Mouse (Mus musculus): ENCODE measurements at regions not wholly inside any gene's neighbourhood (a gene's known extent, or its start where the extent isn't known, plus 50 kb on each side); places are given as distances from the start of the nearest gene placed in this dataset.
A peak's percentile ranks its signal among the peaks of the same experiment; 100 is the strongest.

DNA sequence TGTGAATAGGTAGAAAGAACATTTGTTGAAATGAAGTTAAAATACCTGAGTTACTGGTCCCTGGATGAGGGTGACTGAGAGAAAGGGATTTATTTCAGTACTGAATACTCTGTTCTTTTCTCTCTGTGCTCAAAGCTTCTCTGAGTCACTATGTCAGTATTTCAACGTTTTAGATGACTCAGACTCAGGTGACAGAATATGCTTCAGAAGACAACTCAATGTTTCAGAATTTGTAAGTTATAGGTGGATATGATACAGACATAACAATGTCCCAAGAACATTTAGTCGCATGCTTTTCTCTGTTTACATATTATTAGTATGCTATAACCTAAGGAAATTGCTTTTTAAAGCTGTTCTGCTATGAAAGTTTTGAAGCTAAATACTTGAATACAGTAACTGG, 1069.5 kb downstream of the Adgrl3 start:
- H3K27me3 ChIP-seq (ENCODE audit: control insufficient read depth, insufficient read depth, low read length) = no peaks in the 10 kb centered on the region
- no peak overlapping the region for H3K4me3 ChIP-seq (ENCODE audit: low read depth, low read length)
- H3K9ac ChIP-seq (replicated peaks; ENCODE audit: low read depth, low read length) = no peak overlapping the region
- H3K36me3 ChIP-seq (replicated peaks; ENCODE audit: control insufficient read depth, insufficient read depth, low read length) = no peaks in the 10 kb centered on the region
- H3K4me1 ChIP-seq (ENCODE audit: control insufficient read depth, insufficient read depth) = no peaks in the 10 kb centered on the region
- ATAC-seq (ENCODE audit: insufficient read depth, low read depth) (no peak), DNase-seq (ENCODE audit: low spot score) (no peak)
- 65% methylated on average over 2 of the region's 2 CpGs for WGBS
- TF ChIP-seq CTCF (IDR thresholded peaks at IDR 0.05; ENCODE audit: low read depth) (no peak), EP300 (IDR thresholded peaks at IDR 0.05; ENCODE audit: low read depth) (no peak)
- no peak overlapping the region for H3K4me2 ChIP-seq (ENCODE audit: low read depth, low read length)
- no peak overlapping the region for H3K27ac ChIP-seq (ENCODE audit: low read depth)
- no peaks in the 10 kb centered on the region for H3K9me3 ChIP-seq (replicated peaks; ENCODE audit: control insufficient read depth, low read length)

DNA sequence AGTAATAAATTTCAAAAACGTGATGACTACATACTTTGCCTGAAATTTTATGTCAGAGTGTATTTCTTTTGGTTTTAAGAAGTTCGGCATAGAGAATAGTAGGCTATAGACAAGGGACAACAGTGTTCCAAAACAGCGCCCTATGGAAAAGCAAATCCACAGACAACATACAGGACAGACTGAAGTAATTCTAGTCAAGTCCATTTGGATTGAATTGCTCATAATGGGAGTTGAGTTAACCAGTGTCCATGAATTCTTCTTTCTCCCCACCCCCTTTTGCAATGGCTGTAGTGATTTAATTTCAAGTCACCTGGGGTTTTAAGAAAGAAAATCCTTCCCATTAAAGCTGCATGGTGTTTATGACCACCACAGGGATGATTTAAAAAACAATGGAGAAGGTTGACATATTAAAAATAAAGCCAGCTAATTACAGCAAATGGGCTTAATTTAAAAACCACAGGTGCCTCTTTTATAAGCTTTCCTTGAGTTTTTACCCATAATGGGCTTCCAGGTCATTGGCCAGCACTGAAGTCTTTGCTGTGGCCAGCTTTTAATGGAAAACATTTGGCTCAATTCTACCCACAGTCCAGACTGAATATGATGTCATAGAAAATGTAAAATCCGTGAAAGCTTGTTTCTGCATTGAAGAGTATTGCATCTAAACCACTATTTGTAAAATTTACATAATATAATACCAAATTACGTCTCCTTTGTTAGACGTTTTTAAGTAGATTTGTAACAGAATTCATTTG, 1083.3 kb downstream of the Adgrl3 start:
- Histone ChIP-seq H3K27ac (ENCODE audit: low read depth) (no peak overlapping the region), H3K4me3 (ENCODE audit: low read depth, low read length) (no peak overlapping the region), H3K4me1 (ENCODE audit: control insufficient read depth, insufficient read depth) (no peaks in the 10 kb centered on the region), H3K27me3 (ENCODE audit: control insufficient read depth, insufficient read depth, low read length) (no peaks in the 10 kb centered on the region), H3K9ac (replicated peaks; ENCODE audit: low read depth, low read length) (no peak overlapping the region), H3K4me2 (ENCODE audit: low read depth, low read length) (no peak overlapping the region), H3K36me3 (replicated peaks; ENCODE audit: control insufficient read depth, insufficient read depth, low read length) (no peaks in the 10 kb centered on the region), H3K9me3 (replicated peaks; ENCODE audit: control insufficient read depth, low read length) (no peaks in the 10 kb centered on the region)
- DNase-seq (ENCODE audit: low spot score) = no peak
- TF ChIP-seq EP300 (IDR thresholded peaks at IDR 0.05; ENCODE audit: low read depth) (no peak), CTCF (IDR thresholded peaks at IDR 0.05; ENCODE audit: low read depth) (no peak)
- ATAC-seq (ENCODE audit: insufficient read depth, low read depth) = no peak
- WGBS = 77% methylated on average over 6 of the region's 6 CpGs

DNA sequence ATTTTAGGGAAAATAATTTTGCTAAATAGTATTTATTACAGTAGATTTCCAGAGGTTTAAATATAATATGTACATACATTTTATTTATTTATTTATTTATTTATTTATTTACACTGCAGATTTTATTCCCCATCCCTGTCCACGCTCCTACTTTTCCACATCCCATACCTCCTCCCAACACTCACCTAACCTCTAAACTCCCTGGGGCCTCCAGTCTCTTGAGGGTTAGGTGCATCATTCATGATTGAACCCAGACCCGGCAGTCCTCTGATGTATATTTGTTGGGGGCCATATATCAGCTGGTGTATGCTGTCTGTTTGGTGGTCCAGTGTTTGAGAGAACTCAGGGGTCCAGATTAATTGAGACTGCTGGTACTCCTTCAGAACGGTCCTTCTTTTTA, 1083.9 kb downstream of the Adgrl3 start:
- Histone ChIP-seq H3K9ac (replicated peaks; ENCODE audit: low read depth, low read length) (no peak overlapping the region), H3K4me3 (ENCODE audit: low read depth, low read length) (no peak overlapping the region), H3K27ac (ENCODE audit: low read depth) (no peak overlapping the region), H3K27me3 (ENCODE audit: control insufficient read depth, insufficient read depth, low read length) (no peaks in the 10 kb centered on the region), H3K36me3 (replicated peaks; ENCODE audit: control insufficient read depth, insufficient read depth, low read length) (no peaks in the 10 kb centered on the region), H3K9me3 (replicated peaks; ENCODE audit: control insufficient read depth, low read length) (no peaks in the 10 kb centered on the region), H3K4me2 (ENCODE audit: low read depth, low read length) (no peak overlapping the region), H3K4me1 (ENCODE audit: control insufficient read depth, insufficient read depth) (no peaks in the 10 kb centered on the region)
- DNase-seq (ENCODE audit: low spot score) (no peak), ATAC-seq (ENCODE audit: insufficient read depth, low read depth) (no peak)
- 87% methylated on average over 3 of the region's 3 CpGs for WGBS
- TF ChIP-seq CTCF (IDR thresholded peaks at IDR 0.05; ENCODE audit: low read depth) = no peak
- TF ChIP-seq EP300 (IDR thresholded peaks at IDR 0.05; ENCODE audit: low read depth) = no peak

DNA sequence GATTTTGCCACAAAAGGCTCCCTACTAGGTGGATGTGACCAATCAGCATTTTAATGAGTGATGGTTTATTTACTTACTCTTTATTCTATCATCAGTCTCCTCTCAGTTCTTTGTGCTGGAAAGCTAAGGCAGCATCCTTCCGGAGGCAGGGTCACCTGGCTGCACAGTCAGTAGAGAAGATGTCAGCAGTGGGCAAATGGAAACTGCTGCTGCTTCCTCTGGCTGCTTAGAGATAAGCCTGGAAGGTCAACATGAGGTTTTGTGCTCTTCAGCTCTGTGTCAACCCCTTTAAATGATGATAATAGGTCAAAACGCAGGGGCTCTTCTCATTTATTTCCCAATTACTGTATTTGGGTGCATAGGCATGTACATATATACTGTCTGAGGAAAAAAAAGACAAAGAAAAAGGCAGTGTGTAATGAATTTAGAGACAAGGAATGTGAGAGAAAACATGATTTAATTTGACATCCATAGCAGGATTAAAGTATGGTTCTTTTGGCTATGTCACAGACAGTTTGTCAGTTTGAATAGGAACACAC, 1106.1 kb downstream of the Adgrl3 start:
- H3K9me3 ChIP-seq (replicated peaks; ENCODE audit: control insufficient read depth, low read length) = no peaks in the 10 kb centered on the region
- ATAC-seq (ENCODE audit: insufficient read depth, low read depth) = no peak
- WGBS = 31% methylated on average over 2 of the region's 2 CpGs

DNA sequence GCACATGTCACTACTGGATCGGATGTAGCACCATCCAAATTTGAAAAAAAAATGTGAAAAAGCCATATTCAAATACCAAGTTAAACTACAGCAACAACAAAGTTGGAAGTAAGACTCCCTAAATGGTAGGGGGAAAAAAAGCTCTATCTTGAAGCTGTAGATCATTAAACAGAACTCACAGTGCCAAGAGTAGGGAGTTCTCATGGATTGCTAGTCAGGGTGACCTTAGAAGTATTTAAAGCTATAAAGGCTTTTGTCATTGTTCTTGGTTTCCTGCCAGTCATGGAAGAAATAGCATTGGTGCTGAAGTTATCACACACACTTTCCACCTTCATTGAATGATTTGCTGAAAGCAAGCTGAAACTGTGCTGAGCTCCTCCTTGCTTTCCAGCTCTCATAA, 1122.1 kb downstream of the Adgrl3 start:
- DNase-seq (ENCODE audit: low spot score) (peak; percentile 32), ATAC-seq (ENCODE audit: insufficient read depth, low read depth) (no peak; the same call in 1 of the 2 replicates)
- no peak overlapping the region for H3K4me3 ChIP-seq (ENCODE audit: low read depth, low read length)
- no peak overlapping the region for H3K9ac ChIP-seq (replicated peaks; ENCODE audit: low read depth, low read length)
- no peaks in the 10 kb centered on the region for H3K27me3 ChIP-seq (ENCODE audit: control insufficient read depth, insufficient read depth, low read length)
- TF ChIP-seq CTCF (IDR thresholded peaks at IDR 0.05; ENCODE audit: low read depth) (no peak), EP300 (IDR thresholded peaks at IDR 0.05; ENCODE audit: low read depth) (no peak)
- H3K4me1 ChIP-seq (ENCODE audit: control insufficient read depth, insufficient read depth) = no peaks in the 10 kb centered on the region
- H3K36me3 ChIP-seq (replicated peaks; ENCODE audit: control insufficient read depth, insufficient read depth, low read length) = no peaks in the 10 kb centered on the region
- H3K9me3 ChIP-seq (replicated peaks; ENCODE audit: control insufficient read depth, low read length) = 0 out of 2 replicates have a peak, but pooled peaks cover 5% of the 10 kb centered on the region
- no peak overlapping the region for H3K27ac ChIP-seq (ENCODE audit: low read depth)
- no peak overlapping the region for H3K4me2 ChIP-seq (ENCODE audit: low read depth, low read length)
- 74% methylated on average over 1 of the region's 1 CpGs for WGBS

More for the DNA sequence above, 1106.1 kb downstream of the Adgrl3 start:
- H3K36me3 ChIP-seq (replicated peaks; ENCODE audit: control insufficient read depth, insufficient read depth, low read length) = no peaks in the 10 kb centered on the region
- no peak for DNase-seq (ENCODE audit: low spot score)
- TF ChIP-seq EP300 (IDR thresholded peaks at IDR 0.05; ENCODE audit: low read depth) (no peak), CTCF (IDR thresholded peaks at IDR 0.05; ENCODE audit: low read depth) (no peak)
- no peak overlapping the region for H3K27ac ChIP-seq (ENCODE audit: low read depth)
- no peak overlapping the region for H3K4me3 ChIP-seq (ENCODE audit: low read depth, low read length)
- H3K9ac ChIP-seq (replicated peaks; ENCODE audit: low read depth, low read length) = no peak overlapping the region
- no peaks in the 10 kb centered on the region for H3K27me3 ChIP-seq (ENCODE audit: control insufficient read depth, insufficient read depth, low read length)
- no peak overlapping the region for H3K4me2 ChIP-seq (ENCODE audit: low read depth, low read length)
- no peaks in the 10 kb centered on the region for H3K4me1 ChIP-seq (ENCODE audit: control insufficient read depth, insufficient read depth)
